Mouse (Mus musculus): ENCODE measurements around the gene 2010111I01Rik.
A peak's percentile ranks its signal among the peaks of the same experiment; 100 is the strongest.
"Not testable (repeated sequence)": the region's sequence is repeated elsewhere in the genome, so short reads cannot be mapped to it uniquely, and the experiment has no call there.

2010111I01Rik gene

DNA sequence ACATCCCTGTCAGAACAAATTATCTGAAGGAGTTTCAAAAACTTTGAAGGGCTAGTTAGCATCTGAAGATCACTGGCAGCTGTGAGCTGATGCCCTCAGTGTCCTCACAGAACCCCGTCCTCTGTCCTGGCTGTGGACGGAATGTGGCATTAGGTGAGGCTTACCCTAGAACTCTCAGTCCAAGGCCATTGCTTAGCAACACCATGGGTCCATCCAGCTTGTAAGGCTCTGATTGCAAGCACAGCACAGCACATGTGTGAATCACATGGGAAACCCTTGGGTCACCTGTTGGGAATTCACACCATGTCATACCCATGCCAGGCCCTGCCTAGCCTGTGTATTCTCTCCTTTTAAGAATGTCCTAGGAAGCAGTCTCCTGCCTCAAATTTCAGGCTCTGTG lies 332.3 kb downstream of the 2010111I01Rik start:
- no peak for DNase-seq

DNA sequence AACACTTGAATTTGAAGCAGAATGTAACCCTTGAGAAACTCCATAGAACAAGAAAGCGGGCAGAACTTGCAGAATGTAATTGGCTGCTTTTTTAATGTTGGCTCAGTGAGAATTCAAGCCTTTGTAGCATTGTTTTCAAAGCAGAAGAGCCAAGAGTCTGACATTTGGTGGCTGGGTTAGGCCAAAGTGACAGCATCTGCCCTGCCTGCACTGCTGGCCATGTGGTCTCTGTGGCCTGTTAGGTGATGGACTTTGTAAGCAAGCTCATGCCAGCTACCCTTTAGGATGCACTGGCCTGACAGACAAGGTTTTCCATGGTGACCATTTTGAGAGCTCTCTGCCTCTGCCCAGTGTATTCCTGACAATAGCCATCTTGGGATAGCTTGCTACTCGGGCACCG lies 333.2 kb downstream of the 2010111I01Rik start:
- DNase-seq, result no peak

DNA sequence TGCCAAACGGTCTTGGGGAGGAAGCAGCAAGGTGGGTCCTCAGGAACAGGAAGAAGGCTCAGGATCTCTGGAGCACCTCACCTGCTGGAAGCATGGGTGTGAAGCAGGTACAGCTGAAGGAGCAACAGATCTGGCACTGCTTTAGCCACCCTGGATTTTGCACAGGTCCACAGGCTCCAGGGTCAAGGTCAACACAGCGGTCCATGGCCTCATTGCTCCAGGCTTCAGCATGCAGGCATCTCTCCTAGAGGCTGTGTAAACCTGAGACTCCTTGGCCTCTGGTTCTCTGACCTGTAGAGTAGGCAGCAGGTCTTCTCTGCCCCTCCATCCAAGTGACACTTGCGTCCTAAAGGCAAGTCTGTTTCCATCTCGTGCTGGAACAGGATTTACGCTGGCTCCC lies 334.2 kb downstream of the 2010111I01Rik start:
- DNase-seq, result no peak

DNA sequence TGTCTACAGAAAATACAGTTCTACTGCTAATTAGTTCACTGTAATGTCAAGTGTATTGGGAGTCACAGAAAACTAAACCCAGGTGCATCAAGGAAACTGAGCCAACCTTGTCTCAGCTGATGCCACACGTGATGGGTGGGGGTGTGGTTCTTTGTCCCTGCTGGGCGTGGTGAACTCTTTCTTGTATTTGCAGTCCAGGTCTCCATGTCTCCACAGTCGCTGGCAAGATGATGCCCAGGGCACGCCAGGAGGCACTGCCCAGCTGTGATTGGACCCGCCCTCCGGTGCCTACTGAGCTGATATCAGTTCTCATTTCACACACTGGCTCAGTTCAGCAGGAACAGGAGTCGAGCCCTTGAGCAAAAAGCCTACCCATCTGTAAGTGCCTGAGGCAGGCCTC lies 336.2 kb downstream of the 2010111I01Rik start:
- DNase-seq, result no peak

DNA sequence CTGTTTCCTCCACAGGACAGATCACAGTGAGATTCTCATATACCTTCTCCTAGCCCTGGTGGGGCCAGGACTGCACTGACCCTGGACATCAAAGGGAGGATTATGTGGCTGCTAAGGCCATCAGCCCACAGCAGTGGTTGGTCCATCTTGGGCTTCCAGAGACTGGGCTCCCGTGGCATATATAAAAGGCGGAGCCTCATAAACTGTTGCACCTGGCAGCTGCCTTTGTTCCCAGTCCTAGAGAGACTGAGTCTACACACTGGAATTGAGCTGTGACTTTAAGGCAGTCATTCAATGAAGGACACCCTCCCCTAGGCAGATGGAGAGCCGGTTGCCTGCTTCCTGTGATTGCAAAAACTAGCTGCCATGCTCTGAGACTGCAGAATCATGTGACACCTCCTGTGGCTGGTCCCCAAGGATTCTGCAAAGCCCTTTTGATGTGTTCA lies 337.1 kb downstream of the 2010111I01Rik start:
- no peak for DNase-seq

DNA sequence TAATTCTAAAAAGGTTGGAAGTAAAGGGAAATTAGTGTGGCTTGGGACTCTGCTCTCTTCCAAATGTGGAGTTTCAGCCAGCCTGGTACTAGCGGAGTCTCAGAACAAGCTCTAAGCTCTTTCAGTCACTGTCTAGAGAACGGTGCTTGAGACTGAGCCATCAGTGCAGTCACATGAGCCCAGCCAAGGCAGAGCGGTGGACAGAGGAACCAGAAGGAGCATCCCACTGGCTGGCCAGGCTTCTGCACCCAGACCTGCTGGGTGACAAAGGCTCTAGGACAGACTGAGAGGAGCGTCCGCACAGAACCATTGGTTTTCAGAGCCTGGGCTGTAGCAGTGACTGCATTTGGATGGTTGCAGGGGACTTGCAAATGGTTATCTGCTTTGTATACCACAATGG lies 337.7 kb downstream of the 2010111I01Rik start:
- no peak for DNase-seq

DNA sequence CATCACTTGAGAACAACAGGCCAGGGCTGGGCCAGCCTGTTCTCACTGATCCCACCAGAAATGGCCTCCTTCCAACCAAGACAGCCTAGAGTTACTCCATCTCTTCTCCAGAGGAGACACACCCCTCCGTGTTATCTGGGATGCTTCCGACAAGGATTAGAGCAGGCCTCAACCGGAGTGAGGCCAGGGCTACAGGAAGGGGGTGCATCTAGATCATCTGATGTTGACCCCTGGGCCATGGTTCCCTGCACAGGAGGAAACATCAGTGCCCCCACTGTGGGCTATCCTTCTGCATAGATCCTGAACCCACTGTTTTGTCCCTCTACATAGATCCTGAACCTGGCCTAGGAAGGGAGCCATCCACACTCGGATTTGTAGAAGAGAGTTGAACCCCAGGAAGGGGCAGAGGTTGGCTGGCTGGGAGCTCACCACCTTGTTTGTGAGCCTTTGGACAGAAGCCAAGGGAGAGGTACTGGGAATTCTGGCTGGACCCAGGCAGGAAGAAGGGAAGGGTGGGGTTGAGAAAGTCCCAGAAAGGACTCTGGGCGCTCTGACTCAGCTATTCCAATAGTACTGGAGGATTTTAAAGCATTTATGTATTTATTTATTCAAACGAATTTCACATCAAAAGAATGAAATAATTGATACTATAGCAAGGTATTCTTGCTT lies 339.6 kb downstream of the 2010111I01Rik start:
- DNase-seq, result no peak

DNA sequence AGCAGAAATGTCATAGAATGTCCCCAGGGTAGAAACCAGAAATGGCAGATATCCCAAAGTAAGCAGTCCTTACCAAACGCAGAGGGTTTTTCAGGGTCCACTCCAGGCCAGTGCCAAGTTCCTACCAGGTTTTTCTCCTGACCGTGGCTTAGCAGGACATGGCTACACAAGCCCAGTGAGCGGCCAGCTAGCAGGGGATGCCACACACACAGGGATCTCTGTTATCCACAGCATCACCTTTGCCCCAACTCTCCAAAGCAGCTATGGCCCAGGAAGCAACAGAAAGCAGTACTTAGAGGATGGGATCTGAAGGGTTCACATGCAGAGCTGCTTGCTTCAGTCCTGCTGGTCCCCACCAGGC lies 340.1 kb downstream of the 2010111I01Rik start:
- DNase-seq, result no peak

DNA sequence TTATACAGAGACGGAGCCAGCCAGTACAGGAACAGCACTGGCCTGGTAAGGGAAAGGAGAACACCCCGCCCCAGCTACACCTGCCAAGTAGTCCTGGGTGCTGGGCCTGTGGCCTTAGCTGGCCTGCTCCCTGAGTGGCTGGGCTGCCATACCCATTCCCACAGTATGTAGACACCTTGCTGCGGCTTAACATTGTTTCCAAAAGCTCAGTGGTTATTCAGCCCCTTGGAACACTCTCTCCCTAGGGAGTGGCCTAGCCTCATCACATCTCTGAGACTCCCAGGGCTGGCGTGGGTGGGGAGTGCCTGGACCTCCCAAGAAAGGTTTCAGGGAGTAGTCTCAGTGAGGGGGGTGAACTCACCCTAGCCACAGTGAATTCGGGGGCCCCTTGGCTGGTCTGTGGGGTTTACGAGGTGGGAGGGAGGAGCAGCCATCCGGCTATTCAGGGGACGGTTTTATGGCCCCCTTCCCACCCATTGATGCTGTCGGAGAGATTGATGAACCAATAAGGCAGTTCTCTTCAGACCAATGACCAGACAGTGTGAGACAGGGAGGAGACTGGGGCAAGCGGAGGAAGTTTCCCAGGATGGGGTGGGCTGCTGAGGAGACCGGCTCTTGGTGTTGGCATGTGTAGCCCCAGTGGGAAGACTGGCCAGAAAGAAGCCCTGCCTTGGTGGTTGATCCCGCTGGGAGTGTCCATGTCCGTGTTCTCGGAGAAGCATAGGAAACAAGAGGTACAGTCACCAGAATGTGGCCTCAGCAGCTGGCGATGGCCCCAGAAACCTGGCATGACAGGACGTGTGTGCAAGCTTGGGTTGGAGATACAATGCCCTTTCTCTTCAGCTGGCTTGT lies 340.7 kb downstream of the 2010111I01Rik start:
- DNase-seq, result no peak

DNA sequence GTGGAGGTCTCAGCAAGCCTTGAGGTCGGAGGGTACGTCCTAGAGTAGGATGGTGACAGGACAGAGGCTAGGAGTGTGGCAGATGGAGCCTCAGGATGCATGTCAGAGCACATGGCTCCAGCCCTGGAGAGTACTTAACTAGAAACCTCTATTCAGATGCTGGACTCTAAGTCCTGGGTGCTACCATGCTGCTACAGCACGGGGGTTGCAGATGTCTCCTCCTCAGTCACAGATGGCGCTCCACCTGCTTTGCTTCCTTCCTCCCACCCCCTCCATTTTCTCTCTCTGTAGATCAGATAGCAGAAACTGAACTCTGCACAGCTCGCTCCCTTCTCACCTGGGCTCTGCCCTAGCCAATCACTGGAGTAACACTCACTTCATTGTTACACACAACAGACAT lies 342.1 kb downstream of the 2010111I01Rik start:
- DNase-seq, result peak; percentile 60

DNA sequence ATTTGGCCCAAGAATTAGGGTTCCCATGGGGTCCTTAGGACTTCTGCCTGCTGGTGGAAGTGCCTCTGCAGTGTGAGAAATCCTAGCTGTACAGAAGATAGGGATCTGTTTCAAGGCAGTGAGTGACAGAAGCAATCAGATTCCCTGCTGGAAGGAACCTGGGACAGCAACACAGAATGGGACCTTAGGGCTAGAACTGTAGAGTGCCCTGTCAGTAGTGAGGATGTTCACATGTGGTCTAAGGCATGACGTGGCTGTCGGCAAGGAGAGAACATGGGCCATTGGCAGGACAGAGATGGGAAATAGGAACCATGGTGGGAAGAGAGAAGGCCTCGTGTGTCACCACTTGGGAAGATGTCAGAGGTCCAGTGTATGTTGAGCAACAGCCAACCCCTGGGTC lies 344.9 kb downstream of the 2010111I01Rik start:
- no peak for DNase-seq

DNA sequence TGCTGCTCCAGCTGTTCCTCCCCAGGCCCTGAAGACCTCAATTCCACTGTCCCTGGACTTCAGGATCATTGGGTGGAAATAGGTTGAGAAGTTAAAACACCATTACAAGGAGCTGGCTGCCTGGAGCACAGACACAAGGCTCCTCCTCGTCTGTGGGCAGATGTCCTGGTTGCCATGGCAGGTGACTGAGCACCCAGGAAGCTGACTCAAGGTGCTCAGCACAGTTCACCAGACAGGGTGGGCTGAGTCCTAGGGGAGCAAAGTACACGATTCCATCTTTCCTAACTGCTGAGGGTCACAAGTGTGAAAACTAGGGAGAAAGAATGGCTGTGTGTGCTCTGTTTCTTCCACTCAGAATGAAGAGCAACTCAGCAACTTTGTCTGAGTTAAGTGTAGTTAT lies 346.5 kb downstream of the 2010111I01Rik start:
- DNase-seq, result no peak

DNA sequence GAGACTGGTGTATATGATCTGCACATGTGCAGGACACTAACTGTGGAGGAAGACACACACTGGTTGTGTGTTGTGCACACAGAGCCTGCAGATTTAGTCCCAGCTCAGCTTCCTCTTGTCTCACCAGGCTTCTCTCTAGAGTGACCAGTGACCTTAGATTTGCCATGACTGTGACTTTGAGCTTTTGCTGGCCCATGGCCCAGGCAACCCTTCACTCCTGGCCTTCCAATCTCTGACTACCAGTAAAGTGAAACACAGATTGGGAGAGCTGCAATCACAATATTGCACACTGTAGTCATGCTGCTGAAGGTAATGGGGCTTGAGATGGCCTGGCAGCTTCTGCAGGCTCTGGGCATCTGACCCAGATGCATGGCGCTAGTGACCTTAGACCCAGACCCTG lies 348.6 kb downstream of the 2010111I01Rik start:
- no peak for DNase-seq

DNA sequence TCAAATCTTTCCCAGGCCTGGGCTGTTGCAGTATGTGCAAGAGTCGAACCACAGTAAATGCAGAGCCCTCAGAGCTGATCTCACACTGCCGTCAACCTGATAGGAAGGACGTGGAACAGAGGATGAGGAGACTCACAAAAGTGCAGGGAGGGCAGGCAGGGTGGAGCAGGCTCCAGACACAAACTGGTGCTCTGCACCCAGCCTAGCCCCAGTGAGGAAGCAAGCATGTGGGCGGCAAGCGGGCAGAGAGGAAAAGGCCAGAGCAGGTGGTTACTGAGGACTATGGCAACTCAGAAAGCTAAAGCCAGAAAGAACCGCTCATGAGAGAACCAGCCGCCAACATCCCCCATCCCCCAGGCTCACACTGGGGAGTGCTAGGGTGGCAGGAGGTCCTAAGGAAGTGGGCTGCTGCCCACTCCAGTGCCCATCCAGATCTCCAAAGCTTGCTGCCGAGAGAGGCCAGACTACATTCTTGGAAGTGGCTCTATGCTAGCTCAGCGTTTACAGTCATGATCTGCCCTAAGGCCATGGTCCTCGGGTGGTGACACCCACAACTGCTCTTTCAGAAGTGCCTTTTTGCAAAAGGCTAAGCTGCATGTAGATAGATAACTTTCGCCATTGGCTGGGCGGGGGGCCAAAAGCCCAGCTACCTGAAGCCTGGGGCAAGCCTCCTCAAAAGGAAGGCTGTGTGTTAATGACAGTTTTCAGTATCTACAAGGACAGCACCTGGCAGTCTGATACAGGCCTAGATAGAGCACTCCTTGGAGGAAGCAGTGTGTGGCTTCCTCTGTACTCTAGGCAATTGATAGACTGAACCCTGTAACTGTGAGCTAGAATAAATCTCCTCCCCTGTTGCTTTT lies 349.3 kb downstream of the 2010111I01Rik start:
- no peak for DNase-seq

DNA sequence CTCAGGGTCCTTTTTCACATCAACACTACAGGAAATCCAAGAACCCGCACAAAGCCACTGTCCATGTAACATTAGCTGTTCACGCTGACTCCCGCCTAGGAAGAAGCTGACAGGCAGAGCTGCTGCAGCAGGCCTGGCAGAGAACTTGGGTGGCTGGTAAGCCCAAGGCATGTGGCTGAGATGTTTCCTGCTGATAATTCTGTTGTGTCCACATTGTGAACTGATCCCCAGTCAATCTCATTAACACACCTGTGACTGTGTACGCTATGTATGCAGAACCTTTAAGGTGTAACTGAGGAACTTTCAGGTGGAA lies 349.9 kb downstream of the 2010111I01Rik start:
- DNase-seq, result peak; percentile 24

DNA sequence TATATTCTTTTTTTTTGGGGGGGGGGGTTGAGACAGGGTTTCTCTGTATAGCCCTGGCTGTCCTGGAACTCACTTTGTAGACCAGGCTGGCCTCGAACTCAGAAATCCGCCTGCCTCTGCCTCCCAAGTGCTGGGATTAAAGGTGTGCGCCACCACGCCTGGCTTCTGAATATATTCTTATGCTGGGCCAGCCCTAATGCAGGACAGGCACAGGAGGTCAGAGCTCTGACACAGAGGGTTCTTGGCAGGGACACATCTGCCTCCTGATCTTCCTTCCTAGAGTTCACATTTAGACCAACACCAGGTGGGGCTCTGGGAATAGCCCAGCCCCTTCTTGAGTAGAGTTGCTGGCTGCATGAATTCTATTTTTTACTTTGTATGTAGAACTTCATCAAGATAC lies 350.4 kb downstream of the 2010111I01Rik start:
- not testable (repeated sequence) for DNase-seq

DNA sequence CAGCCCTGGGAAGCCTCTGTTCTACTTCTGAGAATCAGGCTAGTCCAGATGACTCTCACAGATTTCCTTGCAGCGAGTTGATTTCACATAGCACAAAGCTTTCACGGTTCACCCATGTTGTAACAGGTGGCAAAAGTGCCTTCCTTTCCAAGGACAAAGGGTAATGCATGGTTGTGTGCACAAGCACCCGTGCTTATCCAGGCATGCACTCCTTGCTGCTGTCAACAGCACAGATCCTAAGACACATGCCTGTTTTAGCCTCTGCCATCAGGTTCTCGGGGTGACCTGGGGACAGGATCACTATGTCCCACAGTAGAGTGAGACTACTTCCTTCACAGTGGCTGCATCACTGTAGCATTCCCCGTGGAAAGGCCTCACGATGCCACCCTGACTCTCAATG lies 351.1 kb downstream of the 2010111I01Rik start:
- no peak for DNase-seq

DNA sequence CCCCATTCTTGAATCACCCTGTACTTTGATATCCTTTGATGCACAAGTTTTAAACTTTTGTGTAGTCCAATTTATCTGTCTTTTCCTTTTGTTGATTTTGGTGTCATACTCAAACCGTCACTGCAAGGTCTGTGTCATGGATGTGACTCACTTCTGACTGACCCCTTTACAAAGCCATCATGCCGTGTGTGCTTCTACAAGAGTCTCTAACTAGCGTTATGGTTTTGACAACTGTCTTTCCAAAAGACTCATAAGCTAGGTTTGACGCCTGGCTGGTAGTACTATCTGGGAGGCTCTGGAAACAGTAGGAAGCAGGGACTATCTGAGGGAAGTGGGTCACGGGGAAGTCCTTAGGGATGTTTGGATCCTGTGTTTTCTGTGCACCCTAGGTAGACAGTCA lies 351.7 kb downstream of the 2010111I01Rik start:
- no peak for DNase-seq

DNA sequence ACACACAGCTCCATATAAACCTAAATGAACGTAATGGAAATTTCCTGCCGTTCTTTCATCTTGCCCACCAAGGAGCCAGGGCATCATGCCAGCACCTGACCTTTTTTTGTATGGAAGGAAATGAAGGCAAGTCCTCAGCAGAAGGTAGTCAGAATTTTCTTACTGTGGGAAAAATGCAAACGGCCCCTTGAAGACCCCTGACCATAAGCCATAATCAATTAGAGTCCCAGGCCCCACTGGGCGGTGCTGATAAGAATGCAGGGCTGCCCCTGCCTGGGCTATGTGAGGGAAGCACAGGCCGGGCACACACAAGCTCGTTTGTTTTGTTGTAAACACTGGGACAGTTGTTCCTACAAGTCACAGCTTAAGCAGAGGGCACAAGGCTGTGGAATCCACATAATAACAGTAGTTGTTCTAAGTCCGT lies 353.0 kb downstream of the 2010111I01Rik start:
- DNase-seq, result no peak

DNA sequence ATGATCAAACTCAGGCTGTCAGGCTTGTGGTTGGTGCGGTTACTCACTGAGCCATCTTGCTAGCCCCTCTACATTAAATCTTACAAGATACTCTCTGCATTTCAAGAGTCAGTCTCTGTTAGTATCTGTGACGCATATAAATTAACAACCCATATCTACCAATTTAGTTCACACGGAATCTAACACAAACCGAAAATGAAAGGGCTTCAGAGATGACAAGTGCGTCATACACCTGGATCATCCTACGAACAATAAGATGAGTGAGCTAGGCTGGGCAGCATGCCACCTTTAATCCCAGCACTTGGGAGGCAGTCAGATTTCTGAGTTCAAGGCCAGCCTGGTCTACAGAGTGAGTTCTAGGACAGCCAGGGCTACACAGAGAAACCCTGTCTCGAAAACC lies 355.1 kb downstream of the 2010111I01Rik start:
- no peak for DNase-seq

DNA sequence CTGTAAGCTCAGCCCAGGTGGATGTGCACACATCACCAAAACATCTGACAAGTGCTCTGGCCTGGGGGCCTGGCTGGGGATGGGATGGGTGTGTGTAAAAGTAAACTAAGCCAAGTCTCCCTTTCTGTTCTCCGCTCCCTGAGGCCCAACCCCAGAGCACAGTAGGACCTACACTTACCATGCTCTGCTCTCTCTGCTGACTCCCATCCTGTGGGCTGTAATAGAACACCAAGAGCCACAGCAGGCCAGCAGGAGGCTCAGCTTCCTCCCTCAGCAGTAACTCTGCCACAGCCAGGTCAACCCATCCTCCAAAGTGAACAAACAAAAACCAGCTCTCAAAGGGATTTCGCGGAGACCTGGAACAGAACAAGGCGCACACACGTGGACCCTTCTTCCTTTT lies 357.0 kb downstream of the 2010111I01Rik start:
- DNase-seq, result no peak

DNA sequence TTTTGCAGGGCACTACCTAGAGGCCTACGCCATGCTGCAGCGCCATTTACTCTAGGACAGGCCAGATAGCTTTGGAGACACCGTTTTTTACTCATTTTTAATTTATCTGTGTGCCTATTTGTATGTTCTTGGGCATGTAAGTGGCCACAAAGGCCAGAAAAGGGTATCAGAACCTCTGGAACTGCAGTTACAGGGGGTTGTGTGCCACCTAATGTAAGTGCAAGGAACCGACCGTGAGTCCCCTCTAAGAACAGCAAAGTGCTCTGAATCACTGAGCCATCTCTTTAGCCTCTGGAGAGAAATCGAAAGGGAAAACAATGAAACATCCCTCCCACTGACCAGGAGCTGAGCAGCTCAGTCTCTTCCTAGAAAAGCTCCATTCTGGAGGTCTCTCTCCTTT lies 358.1 kb downstream of the 2010111I01Rik start:
- no peak for DNase-seq

DNA sequence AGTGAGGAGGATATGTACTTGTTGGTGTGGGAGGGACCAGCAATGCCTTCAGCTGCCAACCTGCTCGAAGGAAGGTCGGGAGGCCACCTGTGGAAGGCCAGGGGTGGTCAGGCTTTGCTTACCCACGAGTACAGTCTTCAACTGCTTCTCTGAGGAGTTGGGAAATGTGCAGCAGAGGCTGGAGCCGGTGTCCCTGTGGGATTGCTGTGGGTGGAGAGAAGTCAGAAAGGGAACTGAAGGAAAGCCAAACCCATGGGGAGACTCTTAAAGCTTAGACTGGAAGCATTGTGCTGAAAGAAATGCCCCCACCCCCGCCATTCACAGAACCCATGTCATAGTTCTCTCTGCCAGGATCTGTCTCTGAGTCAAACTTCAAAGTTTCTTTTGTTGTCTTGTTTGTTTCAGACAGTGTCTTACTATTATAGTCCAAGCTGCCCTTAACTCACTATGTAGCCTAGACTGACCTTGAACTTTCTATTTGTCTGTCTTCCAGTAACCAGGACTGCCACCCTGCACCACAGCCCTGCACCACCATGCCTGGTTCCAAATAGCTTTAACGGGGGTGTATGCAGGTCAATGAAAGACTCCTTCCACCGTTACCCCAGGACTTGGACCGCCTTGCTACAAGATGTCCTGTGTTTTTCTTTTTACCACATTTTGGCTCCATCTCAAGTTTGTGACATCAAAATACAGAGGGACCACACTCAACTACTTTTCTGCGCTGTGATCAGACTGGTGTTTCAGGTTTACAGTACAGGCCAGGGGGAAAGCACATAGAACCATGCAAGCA lies 358.8 kb downstream of the 2010111I01Rik start:
- DNase-seq, result no peak
